Mouse (Mus musculus) T-helper 1 cell (primary cell): ENCODE measurements around the gene Dglucy.

Experiments used
- in situ Hi-C: fragments of 300-600 bp; cut with MboI, MseI; formaldehyde crosslinking; loops from one replicate; pipeline ENCODE4 v1.15.1; 2025; ENCODE audit warnings: high pct_unique_total_duplicates

Gene Dglucy

GRCm38 (mm10) chr12:100875553-100875952 is 96.7 kb downstream of the Dglucy start:
- in situ Hi-C loops, result no loop called here

- in situ Hi-C loops, result no loop called here
These were observed 97.1 kb downstream of the Dglucy start for GRCm38 (mm10) chr12:100875960-100876359.

GRCm38 (mm10) chr12:100877936-100878335 is 99.1 kb downstream of the Dglucy start:
- in situ Hi-C loops, result no loop called here

GRCm38 (mm10) chr12:100878556-100878955 is 99.7 kb downstream of the Dglucy start:
- in situ Hi-C loops, result no loop called here

- in situ Hi-C loops, result no loop called here
These were observed 104.3 kb downstream of the Dglucy start for GRCm38 (mm10) chr12:100883168-100883567.

GRCm38 (mm10) chr12:100885585-100885984 is 106.7 kb downstream of the Dglucy start:
- in situ Hi-C loops, result loop anchor here (5.0 kb wide), 1 partner anchor 33 kb away; no protein-coding TSS in a partner anchor

GRCm38 (mm10) chr12:100886877-100887276 is 108.0 kb downstream of the Dglucy start:
- in situ Hi-C loops, result loop anchor here (5.0 kb wide), 1 partner anchor 35 kb away; no protein-coding TSS in a partner anchor

GRCm38 (mm10) chr12:100887801-100888258 is 109.0 kb downstream of the Dglucy start:
- in situ Hi-C loops, result loop anchor here (5.0 kb wide), 1 partner anchor 36 kb away; no protein-coding TSS in a partner anchor

GRCm38 (mm10) chr12:100890548-100890947 is 111.7 kb downstream of the Dglucy start:
- in situ Hi-C loops, result no loop called here

- in situ Hi-C loops, result no loop called here
These were observed 116.6 kb downstream of the Dglucy start for GRCm38 (mm10) chr12:100895504-100895903.

- in situ Hi-C loops, result no loop called here
These were observed 117.8 kb downstream of the Dglucy start for GRCm38 (mm10) chr12:100896661-100897060.

- in situ Hi-C loops, result no loop called here
These were observed 119.1 kb downstream of the Dglucy start for GRCm38 (mm10) chr12:100897736-100898650.

- in situ Hi-C loops, result no loop called here
These were observed 120.3 kb downstream of the Dglucy start for GRCm38 (mm10) chr12:100899111-100899640.

- in situ Hi-C loops, result loop anchor here (5.0 kb wide), 1 partner anchor 1391 kb away; no protein-coding TSS in a partner anchor
These were observed 122.0 kb downstream of the Dglucy start for GRCm38 (mm10) chr12:100900901-100901300.

- in situ Hi-C loops, result loop anchor here (5.0 kb wide), 1 partner anchor 1391 kb away; no protein-coding TSS in a partner anchor
These were observed 122.5 kb downstream of the Dglucy start for GRCm38 (mm10) chr12:100901386-100901785.

GRCm38 (mm10) chr12:100903761-100904160 is 124.9 kb downstream of the Dglucy start:
- in situ Hi-C loops, result loop anchor here (5.0 kb wide), 1 partner anchor 1389 kb away; no protein-coding TSS in a partner anchor

- in situ Hi-C loops, result no loop called here
These were observed 128.0 kb downstream of the Dglucy start for GRCm38 (mm10) chr12:100906861-100907260.

- in situ Hi-C loops, result no loop called here
These were observed 128.9 kb downstream of the Dglucy start, which contains the start of gene Gpr68 for GRCm38 (mm10) chr12:100907598-100908297. TSS of gene Gpr68 (minus strand) at chr12:100908198.

GRCm38 (mm10) chr12:100908298-100909034 is 129.6 kb downstream of the Dglucy start:
- in situ Hi-C loops, result no loop called here

- in situ Hi-C loops, result loop anchor here (5.0 kb wide), 1 partner anchor 57 kb away; no protein-coding TSS in a partner anchor
These were observed 130.9 kb downstream of the Dglucy start for GRCm38 (mm10) chr12:100909765-100910164.

GRCm38 (mm10) chr12:100910731-100911130 is 131.9 kb downstream of the Dglucy start:
- in situ Hi-C loops, result loop anchor here (5.0 kb wide), 1 partner anchor 58 kb away; no protein-coding TSS in a partner anchor
